Mouse (Mus musculus) 3134 (cell line): Measurements from ENCODE around the gene AC124108.1.

Experiments
- DNase-seq: peaks from one replicate; pipeline ENCODE4 v3.0.0-alpha.2; 2011; ENCODE audit warnings: low spot score; ENCODE audit not compliant: insufficient read length; ENCODE audit errors: extremely low read depth

Gene AC124108.1

GRCm38 (mm10) chr1:132164780-132165518 lies 26.3 kb upstream of the AC124108.1 start:
- no peak for DNase-seq

GRCm38 (mm10) chr1:132165859-132166258 lies 25.4 kb upstream of the AC124108.1 start:
- DNase-seq = no peak

- DNase-seq = peak; percentile 36
Observed at GRCm38 (mm10) chr1:132168115-132168767, 23.0 kb upstream of the AC124108.1 start.

GRCm38 (mm10) chr1:132170698-132171097 lies 20.6 kb upstream of the AC124108.1 start:
- no peak for DNase-seq

- DNase-seq = no peak
Observed at GRCm38 (mm10) chr1:132171619-132172018, 19.6 kb upstream of the AC124108.1 start.

GRCm38 (mm10) chr1:132186303-132186702 lies 5.0 kb upstream of the AC124108.1 start:
- DNase-seq = no peak

GRCm38 (mm10) chr1:132188442-132189066 lies 2.7 kb upstream of the AC124108.1 start:
- no peak for DNase-seq

- DNase-seq = no peak
Observed at GRCm38 (mm10) chr1:132189231-132189630, 2.0 kb upstream of the AC124108.1 start.

GRCm38 (mm10) chr1:132190040-132190513 lies 1.2 kb upstream of the AC124108.1 start:
- no peak for DNase-seq

- no peak for DNase-seq
Observed at GRCm38 (mm10) chr1:132190621-132191092, 600 bp upstream of the AC124108.1 start.

- no peak for DNase-seq
Observed at GRCm38 (mm10) chr1:132191786-132192680, 776 bp downstream of the AC124108.1 start.

GRCm38 (mm10) chr1:132193806-132194205 lies 2.5 kb downstream of the AC124108.1 start:
- no peak for DNase-seq

- no peak for DNase-seq
Observed at GRCm38 (mm10) chr1:132194624-132195023, 3.4 kb downstream of the AC124108.1 start.

GRCm38 (mm10) chr1:132195100-132195499 lies 3.8 kb downstream of the AC124108.1 start:
- DNase-seq = peak; percentile 55

- peak; percentile 76 for DNase-seq
Observed at GRCm38 (mm10) chr1:132195681-132196080, 4.4 kb downstream of the AC124108.1 start.

- peak; percentile 75 for DNase-seq
Observed at GRCm38 (mm10) chr1:132196337-132196736, 5.1 kb downstream of the AC124108.1 start.

- DNase-seq = no peak
Observed at GRCm38 (mm10) chr1:132197666-132198065, 6.4 kb downstream of the AC124108.1 start.

- DNase-seq = no peak
Observed at GRCm38 (mm10) chr1:132198401-132199071, 7.3 kb downstream of the AC124108.1 start.

GRCm38 (mm10) chr1:132199244-132199643 lies 8.0 kb downstream of the AC124108.1 start:
- DNase-seq = peak; percentile 36

- DNase-seq = no peak
Observed at GRCm38 (mm10) chr1:132199934-132200333, 8.7 kb downstream of the AC124108.1 start.
